Mouse (Mus musculus) adrenal gland, postnatal 14 days (tissue): Measurements from ENCODE around the gene Eif2b1. TPM values are rescaled to one million over a fixed set of nuclear protein-coding genes. Genes with fewer than 3 reads are reported as not detected.
"Not testable (repeated sequence)": the region's sequence is repeated elsewhere in the genome, so short reads cannot be mapped to it uniquely, and the experiment has no call there.

ENCODE experiments used
- DNase-seq: peaks from one replicate; pipeline ENCODE4 v3.0.0; 2021; ENCODE audit warnings: mixed read lengths
- long read RNA-seq, 2 experiments: library from polyadenylated mRNA; stranded (forward); transcript quantifications; one replicate each; pipeline ENCODE4 v2.0.0; 2021
- total RNA-seq: library from RNA; stranded (reverse); gene quantifications from 2 replicates; pipeline ENCODE4 v1.2.3, GENCODE M21; 2021

Eif2b1 gene
- total RNA-seq = 42.9 and 51.2 TPM in 2 replicates
- long read RNA-seq, experiment 1, transcript Eif2b1-201 (9 exons, 2,013 nt) = major isoform, 108 of 121 reads
- long read RNA-seq, experiment 1, partial matches to known transcripts = 2 of 121 reads
- long read RNA-seq, experiment 1, other reads (novel, unspliced or antisense) = 11 of 121 reads
- long read RNA-seq, experiment 2, transcript Eif2b1-201 (9 exons, 2,013 nt) = major isoform, 81 of 88 reads
- long read RNA-seq, experiment 2, partial matches to known transcripts = 2 of 88 reads
- long read RNA-seq, experiment 2, other reads (novel, unspliced or antisense) = 5 of 88 reads

DNA sequence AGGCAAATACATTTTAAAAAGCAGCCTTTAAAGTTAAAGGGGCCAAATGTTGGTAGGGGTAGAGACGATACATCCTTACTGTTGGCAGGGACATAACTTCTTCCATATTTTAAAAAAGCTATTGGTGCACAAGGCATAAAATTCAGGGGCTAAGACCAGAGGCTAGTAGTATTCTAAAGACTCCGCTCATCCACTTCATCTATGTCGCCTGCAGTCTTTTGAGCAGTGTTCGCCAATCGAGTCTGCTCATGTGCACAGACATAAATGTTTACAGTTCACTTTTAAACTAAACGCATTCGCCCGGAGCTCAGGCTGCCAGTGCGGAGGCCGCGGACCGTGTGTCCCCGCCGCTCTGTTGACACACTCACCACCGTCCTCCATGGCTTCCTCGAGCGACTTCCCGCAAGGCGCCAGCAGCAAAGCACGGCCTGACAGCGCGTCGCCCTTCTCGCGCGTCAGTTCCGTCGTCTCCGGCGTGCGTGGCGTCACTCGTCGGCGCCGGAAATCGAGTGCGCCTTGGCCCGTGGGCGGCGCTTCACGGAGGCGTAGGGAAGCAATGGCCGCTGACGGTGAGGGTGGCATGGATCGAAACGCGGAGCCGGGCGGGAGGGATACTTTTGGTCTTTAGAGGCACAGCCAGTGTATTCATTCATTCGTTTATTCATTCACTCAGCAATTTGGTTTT is at the start of gene Eif2b1, which contains the start of gene Gtf2h3:
Gene Eif2b1 (minus strand): TSS at position 499 of the 685 bp plus-strand sequence.
Gene Gtf2h3 (plus strand): TSS at position 508 of the 685 bp plus-strand sequence.
- DNase-seq = peak; percentile 96

DNA sequence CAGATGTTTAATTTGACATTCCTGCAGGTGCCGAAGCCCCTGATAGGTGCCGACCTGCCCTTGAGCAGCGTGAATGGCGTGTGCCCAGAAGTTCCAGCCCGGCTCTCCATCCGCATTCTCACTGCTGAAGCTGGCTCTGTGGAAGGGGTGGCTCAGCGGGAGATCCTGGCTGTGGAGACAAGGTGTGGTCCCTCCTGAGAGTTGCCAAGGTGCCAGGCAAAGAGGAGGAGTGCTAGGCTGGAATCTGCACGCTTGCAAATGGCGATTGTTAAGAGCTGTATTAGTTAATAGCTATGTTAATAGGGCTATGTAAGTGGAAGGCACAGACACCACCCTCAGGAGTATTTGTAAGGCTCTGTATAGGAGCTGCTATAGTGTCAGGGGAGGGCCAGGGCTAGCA is 45.4 kb upstream of the Eif2b1 start:
- DNase-seq = no peak

DNA sequence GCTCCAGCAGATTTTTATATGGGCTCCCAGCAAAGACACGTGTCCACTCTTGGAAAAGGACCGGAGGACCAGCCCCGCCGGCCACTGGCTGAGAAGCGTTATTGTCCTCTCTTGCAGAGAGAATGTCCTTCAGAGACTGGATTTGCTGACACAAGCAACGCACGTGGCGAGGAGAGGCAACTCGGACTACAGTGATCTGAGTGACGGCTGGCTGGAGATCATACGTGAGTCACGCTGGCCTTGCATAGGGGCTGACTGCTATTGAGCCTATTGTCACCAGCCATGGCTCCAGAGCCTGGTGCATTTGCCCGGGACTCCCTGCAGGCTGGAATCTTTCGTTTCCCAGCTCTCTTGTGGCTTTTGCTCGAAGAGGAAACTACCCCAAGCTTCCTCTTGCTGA is 44.0 kb upstream of the Eif2b1 start:
- peak; percentile 86 for DNase-seq

DNA sequence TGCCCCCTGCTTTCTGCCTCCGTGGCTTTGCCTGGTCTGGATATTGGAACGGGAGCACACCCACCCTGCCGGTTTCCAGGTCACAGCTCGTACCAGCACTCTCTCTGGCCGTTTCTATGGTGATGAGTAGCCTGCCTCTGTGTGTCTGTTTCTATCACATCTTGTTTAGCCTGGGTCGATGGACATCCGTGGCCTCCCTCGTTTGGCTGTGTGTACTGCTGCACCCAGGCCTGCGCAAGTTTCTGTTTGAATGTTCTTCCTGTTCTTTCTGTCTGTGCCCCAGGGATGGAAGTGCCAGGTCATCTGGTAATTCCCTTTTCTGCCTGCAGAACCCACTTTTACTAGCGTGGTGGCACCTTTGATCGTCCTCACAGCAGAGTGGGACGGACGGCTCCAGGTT is 42.4 kb upstream of the Eif2b1 start:
- peak; percentile 15 for DNase-seq

DNA sequence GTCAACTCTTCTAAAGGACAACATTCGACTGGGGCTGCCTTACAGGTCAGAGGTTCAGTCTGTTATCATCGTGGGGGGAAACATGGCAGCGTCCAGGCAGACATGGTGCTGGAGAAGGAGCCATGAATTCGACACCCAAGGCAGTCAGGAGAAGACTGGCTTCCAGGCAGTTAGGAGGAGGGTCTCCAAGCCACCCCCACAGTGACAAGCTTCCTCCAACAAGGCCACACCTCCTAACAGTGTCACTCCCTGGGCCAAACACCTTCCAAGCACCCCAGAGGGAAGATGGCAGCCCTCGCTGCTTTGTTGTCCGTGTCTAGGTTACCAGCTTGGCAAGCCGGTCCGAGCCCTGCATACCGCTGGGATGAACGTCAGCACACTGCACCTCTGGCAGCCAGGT is 39.8 kb upstream of the Eif2b1 start:
- no peak for DNase-seq

DNA sequence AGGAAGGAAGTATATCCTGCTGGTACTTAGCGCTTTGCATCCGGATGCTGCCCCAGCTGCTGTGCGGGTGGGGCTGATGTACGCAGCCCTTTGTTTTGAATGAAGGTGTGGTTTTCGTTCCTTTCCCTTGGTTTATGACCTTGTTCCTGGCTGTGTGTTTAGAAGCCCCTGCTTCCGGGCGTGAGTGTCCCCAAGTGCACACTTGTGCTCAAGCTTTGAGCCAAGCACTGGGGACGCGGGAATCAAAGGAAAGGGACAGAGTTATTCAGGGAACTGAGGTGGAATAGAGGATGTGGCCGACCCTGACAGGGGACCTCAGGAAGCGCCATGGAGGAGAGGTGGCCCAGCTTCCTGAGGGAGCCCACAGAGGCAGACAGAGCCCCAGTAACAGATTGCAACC is 35.8 kb upstream of the Eif2b1 start:
- peak; percentile 43 for DNase-seq

DNA sequence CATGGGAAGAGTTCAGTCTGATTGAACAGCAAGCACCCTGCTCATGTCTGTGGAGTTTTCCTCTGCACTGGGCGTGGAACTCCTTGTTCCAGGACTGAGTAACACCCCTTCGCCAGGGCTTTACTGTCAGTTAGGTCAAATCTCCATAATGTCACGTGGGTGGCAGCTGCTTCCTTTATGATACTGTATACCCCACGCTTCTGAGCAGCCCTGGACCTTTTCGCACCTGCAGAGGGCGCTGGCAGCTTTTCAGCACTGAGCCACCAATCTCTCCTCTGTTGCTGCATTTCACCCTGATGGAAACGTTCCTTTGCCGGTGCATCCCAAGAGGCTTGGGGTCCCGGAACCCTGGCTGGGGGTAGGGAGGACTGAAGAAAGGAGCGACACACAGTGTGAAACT is 32.0 kb upstream of the Eif2b1 start:
- DNase-seq = no peak

DNA sequence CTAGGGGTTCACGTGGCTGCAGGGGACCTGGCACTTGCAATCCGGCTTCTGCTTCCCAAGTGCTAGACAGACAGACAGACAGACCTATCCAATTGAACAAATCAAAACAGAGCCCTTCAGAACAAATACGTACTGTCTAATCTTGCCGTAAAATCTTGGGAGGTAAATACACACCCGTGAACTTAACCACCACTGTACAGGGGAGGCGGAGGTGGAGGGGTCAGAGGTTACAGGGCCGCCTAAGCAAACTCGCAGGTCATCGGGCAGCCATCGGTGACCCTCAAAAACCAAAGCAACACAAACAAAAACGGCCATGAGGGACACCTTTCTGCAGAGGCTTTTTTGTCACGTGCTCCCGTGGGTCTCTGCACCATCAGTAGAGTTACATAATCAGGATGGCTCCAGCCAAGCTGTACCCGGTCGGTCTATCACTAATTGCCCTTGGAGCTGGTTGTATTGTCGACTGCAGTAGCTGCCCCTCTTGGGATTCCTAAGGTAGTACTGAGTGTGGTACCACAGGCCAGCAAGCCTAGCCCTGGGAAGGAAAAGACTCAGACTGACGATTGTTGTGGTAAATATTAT is 26.2 kb upstream of the Eif2b1 start:
- no peak for DNase-seq

DNA sequence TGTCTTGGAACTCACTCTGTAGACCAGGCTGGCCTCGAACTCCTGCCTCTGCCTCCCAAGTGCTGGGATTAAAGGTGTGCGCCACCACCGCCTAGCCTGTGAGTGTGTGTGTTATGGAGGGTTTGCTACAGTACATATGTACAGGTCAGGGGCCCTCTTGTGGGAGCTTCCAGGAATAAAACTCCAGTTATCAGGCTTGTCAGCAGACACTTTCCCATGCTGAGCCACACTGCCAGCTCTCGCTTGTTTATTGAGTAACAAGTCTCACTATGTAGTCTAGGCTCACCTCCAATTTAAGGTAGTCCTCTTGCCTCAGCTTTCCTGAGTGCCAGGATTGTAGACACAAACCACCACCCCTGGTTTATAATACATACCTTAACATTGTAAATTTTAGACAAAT is 25.4 kb upstream of the Eif2b1 start:
- no peak for DNase-seq

DNA sequence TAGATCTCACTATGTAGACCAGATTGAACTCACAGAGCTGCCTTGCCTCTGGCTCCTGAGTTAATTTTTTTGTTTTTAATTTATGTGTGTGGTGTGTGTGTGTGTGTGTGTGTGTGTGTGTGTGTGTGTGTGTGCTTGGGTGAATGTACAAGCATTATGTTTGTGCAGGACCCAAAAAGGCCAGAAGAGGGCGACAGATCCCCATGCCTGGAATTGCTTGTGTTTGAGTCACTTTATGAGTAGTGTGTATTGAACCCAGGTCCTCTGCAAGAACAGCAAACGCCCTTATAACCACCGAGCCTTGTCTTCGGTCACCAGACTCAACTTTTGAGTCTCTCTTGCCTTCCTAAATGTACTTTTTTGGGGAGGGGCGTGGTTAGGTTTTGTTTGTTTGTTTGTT is 23.4 kb upstream of the Eif2b1 start:
- DNase-seq = peak; percentile 78

DNA sequence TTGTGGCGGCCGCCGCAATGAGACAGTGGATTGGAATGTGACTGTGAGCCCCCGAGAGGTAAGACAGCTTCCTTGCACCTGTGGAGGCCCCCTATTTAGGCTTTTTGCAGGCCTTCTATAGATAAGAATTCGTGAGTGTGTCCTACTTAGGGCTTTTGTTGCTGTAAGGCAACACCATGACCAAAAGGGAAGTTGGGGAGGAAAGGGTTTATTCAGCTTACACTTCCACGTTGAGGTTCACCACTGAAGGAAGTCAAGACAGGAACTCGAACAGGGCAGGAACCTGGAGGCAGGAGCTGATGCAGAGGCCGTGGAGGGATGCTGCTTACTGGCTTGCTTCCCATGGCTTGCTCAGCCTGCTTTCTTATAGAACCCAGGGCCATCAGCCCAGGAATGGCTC is 20.8 kb upstream of the Eif2b1 start:
- DNase-seq = not testable (repeated sequence)

DNA sequence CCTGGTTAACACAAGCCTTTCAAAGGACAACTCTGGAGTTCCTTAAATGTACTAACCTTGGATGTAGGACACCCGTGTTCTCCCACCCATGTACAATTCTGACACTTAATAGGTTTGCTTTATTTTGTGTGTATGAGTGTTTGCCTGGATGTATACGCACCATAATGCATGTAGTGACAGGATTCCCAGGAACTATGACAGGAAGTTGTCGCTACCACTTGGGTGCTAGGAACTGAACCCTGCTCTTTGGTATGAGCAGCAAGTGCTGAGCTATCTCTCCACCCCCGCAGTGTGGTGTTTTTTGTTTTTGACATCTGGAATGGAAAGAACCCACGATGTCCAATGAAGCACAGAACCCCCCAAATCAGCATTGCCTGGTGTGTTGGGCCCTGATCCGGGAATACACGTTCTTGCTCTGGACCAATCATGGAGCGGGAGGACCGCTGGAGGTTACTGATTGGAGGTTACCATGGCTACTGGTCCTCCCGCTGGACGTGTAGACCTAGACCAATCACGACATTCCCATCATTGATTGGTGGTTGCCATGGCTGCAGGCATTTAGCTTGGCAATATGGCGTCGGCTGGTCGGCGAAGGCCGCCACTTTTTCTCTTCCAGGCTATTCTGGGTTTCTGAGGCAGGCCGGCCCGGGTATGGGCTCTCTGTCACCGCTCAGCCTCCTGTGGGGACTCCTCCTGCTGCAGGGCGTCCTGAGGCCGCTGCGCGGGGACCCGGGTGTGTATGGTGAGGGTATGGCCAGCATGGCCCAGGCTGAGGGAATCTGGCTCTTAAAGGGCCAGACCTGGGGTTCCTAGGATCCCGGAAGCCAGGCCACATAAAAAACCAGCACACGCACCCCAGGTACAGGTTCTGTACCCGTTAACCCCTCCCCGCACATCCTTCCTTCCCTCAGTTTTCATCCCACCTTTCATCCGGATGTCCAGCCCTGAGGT is 19.6 kb upstream of the Eif2b1 start:
- peak; percentile 98 for DNase-seq

DNA sequence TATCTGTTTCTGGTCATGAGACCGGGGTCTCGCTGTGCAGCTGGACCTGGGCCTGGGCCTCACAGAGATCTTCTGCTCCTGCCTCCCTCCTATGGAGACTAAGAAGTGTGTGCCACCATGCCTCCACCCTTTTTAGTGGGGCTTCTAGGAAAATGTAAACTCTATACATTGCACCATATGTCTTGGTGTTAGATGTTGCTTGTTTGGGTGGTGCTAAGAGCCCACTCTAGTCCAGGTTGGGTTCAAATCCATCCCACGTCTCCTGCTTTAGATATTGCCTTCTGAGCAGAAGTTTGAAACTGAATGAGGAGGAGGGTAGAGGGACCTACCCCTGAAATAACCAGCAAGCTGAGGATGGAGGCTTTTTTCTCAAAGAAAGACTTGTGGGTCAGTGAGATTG is 13.8 kb upstream of the Eif2b1 start:
- no peak for DNase-seq

DNA sequence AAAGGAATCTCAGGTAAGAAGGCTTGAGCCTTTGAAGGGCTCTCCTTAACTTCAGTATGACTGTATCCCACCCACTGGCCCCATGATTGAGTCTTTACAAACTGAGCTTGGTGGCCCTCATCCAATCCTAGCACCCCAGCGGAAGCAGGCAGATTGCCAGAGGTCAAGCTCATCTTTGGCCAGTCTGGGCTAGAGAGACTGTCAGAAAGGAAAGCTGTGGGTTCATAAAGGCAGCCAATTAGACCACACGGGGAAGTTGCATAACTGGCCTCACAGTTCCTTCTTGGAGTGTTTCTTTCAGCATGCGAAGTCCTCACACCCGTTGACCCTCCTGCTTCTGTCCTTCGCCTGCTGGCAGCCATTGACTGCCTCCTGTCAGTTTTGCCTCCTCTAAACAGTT is 3.6 kb upstream of the Eif2b1 start:
- peak; percentile 37 for DNase-seq

DNA sequence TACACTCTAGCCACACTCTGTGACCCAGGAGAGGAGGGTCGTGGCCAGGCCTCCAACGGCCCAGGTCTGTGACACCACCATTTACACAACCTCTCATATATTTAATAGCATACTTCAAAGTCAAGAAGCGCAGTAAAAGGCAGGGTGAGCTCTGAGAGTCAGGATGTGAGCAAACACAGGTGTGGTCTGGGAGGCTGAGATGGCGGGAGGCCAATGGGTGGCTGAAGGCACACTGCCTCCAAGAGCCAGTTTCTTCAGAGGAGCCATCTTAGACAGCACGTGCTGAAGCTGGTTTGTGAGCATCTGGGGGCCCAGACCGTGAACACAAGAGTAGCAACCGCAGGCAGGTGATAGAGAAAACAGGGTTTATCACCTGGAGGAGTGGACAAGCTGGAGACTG is 3.5 kb downstream of the Eif2b1 start:
- no peak for DNase-seq

DNA sequence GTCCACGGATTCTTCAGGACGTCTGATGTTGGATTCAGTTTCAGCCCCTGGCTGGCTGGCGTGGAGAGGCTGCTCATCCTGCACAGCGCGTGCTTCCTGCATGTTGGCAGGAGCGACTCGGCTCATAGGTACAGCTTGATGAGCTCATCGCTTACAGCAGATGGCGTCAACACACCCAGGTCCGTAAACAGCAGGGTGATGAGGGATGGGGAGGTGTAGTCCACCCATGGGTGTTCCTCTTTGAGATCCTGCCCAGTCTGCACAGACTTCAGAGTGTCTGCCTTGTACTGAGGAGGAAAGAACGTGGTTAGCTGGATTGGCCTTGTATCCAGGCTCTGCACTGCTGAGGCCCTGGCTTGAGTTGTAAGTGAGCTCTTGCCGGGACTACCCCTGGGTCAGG is 7.9 kb downstream of the Eif2b1 start:
- DNase-seq = no peak

DNA sequence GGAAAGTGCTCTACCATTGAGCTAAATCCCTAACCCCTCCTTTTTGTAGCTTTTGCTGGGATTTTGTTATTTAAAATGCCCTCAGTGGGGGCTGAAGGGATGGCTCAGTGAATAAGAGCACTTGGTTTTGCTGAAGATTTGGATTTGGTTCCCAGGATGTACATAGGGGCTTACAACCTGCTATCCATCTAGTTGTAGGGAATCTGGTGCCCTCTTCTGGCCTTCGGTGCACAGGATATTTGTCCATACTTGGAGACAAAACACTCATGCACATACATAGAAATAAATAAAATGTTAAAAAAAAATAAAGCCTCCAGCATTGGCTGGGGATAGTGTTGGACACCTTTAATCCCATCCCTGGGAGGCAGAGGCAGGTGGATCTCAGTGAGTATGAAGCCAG is 23.8 kb downstream of the Eif2b1 start:
- no peak for DNase-seq

DNA sequence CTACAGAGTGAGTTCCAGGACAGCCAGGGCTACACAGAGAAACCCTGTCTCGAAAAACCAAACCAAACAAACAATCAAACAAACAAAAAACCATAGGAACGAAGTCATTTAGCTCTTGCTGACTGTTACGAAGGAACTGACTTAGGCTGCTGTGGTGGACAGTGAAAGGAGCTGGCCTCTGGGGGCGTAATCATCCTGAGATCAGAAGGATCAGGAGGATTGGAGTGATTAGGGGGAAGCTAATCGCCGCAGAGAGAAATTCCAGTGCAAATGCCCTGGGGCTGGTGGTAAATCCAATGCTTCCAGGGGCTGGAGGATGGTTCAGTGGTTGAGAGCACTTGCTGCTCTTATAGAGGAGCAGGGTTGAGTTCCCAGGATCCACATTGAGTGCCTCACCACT is 25.3 kb downstream of the Eif2b1 start:
- no peak for DNase-seq

DNA sequence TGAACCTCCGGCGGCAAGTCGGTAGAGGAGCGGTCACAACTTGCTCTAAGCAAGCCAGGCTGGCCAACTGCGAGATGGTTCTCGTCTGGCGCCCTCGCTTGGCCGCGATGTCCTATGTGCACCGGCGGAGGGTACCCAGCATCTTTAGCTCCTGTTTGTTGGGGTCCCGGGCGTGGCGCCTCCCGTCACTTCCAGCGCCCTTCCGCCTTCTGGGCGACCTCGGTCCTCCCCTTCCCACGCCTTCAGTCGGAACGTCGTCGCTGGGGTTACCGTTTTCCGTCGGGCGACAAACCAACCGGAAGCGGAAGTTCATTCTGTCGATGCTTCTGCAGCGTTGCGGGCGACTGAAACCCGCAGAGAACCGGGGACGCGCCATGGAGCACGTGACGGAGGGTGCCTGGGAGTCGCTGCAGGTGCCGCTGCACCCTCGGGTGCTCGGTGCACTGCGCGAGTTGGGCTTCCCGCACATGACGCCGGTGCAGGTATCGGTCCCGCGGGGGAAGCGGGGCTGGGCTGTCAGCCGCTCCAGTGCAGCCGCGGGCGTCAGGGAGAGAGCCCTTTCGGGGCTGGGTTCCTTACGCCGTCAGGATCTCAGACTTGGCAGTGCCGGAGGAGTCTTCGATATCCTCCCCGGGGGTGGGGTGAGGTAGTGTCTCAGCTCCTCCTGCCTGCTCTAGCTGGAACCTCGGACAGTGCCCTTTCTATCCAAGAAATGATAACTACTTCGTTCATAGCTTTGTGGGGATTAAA is 26.2 kb downstream of the Eif2b1 start, which contains the start of gene Ddx55:
Gene Ddx55 (plus strand): TSS at position 307 of the 750 bp plus-strand sequence.
- peak; percentile 95 for DNase-seq

DNA sequence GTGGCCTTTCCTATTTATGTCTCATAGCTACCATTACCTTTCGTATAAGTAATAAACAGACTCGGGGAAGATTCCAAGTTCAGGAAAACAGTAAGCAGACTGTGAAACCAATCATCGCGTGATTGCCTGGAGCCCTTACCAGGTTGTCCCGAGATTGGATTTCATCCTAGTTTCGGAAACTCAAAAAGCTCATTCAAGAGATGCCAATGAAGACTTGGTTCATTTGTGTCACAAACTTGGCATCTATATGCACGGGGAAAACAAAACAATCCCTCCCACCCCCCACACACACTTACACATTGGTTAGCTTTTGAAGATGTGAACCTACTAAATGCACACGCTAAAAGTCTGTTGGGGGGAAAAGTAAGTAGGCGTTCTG is 26.8 kb downstream of the Eif2b1 start:
- DNase-seq = no peak

DNA sequence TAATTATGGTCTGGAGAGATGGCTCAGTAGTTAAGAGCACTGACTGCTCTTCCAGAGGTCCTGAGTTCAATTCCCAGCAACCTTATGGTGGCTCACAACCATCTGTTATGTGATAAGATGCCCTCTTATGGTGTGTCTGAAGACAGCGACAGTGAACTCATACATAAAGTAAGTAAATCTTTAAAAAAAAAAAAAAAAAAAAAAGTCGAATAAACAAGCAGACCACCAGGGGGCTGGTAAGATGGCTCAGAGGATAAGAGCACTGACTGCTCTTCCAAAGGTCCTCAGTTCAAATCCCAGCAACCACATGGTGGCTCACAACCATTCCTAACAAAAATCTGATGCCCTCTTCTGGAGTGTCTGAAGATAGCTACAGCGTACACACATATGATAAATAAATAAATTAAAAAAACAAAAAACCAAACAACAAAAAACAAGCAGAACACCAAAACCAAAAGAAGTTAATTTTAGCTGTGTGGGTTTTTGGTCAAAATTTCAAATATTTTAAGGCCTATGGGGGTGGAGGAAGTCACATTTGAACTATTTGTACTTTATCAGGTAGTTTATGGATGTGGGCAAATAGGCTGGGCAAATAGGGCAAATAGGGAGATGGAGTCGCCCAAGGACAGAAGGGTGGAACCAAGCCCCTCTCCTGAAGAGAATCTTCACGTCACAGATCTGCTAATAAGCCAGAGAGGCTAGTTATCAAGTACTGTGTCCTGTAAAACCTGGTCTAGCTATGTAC is 27.4 kb downstream of the Eif2b1 start:
- DNase-seq = not testable (repeated sequence)
